Mouse (Mus musculus) thymus, postnatal 10 days (tissue): ENCODE measurements around the gene Olfr401.
"Not testable (repeated sequence)": the region's sequence is repeated elsewhere in the genome, so short reads cannot be mapped to it uniquely, and the experiment has no call there.

Source experiments
- DNase-seq, 2 experiments: peaks; one replicate each; pipeline ENCODE4 v3.0.0; 2021; ENCODE audit warnings: low spot score in 2 of 2

Olfr401 gene

DNA sequence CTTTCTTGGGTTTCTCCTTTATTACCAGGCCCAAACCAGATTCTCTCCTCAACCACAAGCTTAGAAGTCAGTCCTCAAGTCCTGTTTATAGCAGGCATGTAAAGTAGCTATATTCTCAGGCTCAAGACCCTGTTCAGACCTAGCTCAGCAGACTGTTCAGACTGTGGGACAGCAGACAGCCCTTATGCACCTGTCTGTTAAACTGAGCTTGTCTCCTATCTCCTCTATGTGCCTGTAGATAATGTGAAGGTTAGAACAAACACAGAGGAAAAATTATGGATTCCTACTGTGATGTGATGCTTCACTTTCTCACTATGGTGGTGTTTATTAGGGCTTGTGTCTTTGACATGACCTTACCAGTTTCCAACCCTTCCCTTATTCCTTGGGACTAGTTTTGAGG lies at the start of gene Olfr401:
Gene Olfr401, plus strand, starts transcription at position 301 of the 400 bp plus-strand sequence.
- no peak for DNase-seq

GRCm38 (mm10) chr11:74069655-74070054 lies 43.9 kb upstream of the Olfr401 start, which contains the start of gene Zfp616:
Gene Zfp616 (plus strand): TSS chr11:74069955.
- DNase-seq: no peak

- no peak for DNase-seq
Measured at GRCm38 (mm10) chr11:74100724-74101123, 12.8 kb upstream of the Olfr401 start.

DNA sequence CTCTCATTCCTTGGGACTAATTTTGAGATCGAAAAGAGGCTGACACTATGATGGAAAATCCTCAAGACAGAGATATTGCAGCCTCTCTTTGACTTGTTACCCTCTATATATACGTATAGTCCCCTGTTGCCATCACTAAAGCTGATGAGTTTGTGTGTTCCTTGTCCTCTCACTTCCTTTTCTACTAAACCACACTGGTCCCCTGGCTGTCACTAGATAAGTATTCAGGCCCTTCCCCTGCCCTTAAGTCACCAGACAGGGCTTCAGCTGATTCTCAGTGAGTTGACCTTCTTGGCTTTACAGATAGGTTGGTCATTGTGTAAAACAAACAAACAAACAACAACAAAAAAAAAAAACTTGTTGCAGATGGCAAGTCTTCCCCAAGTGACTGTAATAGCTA lies 12.0 kb upstream of the Olfr401 start:
- no peak for DNase-seq

DNA sequence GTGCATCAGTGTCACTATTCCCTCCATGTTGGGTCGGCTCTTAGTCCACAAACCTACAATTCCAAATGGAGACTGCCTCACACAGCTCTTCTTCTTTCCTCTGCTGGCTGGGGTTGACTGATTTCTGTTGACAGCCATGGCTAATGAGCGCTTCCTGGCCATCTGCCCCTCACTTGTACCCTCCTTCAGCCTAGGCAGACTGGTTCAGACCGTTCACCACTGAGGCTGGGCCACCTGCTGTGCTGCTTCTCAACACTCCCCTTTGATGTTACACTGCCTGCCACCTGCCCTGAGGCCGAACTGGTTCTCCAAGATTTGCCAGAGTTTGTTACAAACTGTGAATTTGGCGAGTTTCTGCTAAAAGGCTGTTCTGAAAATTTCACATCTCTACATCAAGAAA lies 8.4 kb upstream of the Olfr401 start:
- no peak for DNase-seq

DNA sequence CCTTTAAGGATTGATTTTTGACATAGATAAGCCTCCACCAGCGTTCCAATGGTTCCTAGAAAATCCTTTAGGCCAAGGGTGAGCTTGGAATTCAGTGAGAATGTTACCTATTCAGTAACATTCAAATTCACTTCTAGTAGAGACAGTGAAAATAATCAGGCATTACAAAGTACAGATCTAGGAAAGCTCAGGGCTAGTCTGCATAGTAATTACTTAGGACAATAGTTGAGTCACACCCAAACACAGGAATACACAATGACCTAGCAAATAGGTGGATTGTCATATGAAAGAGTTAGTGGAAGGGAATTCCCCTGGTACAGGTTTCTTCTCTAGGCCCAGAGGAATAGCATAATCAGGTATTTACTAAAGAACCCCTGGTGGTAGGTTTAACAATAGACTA lies 26.5 kb downstream of the Olfr401 start:
- DNase-seq: not testable (repeated sequence)

DNA sequence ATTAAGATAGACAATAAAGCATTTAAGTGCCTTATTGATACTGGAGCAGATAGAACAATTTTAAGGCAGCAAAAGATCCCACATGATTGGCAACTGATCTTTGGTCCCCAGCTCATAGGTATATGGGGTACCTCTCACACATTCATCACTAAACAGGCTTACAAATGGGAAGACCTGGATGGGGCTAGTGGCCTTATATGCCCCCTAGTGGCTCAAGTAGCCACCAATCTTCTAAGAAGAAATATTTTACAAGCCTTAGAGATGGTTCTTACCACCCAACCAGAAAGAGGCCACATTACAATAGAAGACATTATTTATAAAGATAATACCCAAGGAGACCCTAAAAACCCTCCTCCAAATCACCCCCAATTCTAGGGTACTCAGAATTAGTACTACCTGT lies 32.4 kb downstream of the Olfr401 start:
- DNase-seq: no peak

DNA sequence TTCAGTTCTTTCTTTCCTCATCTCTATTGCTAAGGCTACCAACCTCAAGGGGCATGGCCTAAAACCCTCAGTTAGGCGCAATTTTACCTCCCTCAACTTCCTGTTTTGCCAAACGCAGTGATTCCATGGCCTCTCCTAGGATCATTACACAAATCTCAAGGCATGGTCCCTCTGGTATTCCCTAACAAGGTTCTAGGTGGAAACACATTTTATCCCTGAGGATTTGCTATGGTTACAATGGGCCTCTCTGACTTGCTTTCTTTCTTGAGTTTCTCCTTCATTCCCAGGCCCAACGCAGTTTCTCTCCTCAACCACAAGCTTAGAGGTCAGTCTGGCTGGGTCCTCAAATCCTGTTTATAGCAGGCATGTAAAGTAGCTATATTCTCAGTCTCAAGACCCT lies 39.7 kb downstream of the Olfr401 start, which contains the start of gene Olfr402:
Gene Olfr402, plus strand, starts transcription at position 301 of the 400 bp plus-strand sequence.
- DNase-seq: no peak

DNA sequence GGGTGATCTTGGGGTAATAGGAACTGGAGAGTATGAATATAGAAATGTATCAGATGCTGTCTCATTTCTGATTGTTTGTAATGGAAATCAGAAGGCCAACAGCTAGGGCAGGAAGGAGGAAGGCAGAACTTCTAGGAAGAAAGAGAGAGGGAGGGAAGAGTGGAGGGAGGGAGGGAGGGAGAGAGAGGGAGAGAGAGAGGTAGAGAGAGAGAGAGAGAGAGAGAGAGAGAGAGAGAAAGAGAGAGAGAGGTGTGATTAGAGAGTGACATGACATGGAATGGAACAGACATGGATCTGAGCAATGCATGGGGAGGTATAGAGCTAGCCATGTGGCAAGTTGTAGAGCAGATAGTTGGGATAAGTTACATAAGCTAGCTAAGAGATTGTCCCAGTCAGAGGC lies 55.3 kb downstream of the Olfr401 start:
- no peak for DNase-seq
